Mouse (Mus musculus): ENCODE measurements around the gene Atp5e.

Gene Atp5e

DNA sequence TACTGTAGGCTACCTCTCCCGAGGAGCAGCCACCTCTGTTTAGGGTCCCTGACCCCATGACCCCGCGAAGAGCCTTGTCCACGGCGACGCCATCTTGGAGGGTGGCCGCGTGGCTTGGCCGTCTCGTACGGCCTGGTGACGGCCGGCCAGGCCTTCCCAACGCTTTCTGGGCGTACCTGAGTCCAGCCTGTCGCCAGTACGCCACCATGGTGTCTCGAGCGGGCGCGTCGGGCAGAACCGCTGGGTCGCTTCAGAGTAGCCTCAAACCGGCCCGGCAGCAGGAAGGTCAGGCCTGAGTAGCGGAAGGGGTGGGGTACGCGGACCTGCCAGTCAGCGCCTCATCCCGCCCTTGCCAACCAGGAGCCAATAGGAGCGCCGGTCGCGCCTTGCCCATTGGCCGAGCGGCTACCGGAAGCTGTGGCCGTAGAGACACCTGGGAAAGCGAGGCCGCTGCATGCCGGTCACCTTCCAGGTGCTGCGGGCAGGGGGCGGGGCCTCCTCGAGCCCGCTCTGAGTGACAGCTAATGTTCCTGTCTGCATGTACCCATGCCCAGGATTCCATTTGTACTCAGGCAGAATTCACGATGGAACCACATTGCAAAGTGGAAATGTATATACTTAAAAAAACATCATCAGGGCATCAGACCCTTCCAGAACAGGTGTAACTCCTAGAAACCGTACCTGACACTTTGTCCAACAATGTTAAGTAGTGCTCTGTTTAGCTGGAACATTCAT lies at the start of gene Atp5e:
Gene Atp5e, minus strand, starts transcription at position 317 of the 735 bp plus-strand sequence.
- peak; percentile 81 for DNase-seq (ENCODE audit: low read depth, low spot score)

DNA sequence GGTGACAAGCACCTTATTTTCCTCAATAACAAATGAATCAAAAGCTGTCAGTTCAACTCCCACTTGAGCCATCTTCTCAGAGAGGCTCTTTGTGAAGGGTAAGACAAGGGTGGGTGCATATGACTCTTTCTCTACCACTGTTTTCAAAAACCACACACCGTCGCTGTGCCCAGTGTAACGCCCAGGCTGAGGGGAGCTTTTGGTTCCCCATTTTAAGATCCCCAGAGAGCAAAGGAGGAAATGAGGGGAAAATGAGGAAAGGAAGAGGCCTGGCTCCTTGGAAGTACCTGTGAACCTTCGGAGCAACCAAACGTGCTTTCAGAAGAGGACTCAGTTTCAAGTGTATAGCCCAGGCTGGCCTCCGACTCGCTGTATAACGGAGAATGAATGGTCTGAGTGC lies 45.9 kb upstream of the Atp5e start:
- no peak for DNase-seq (ENCODE audit: low read depth, low spot score)

DNA sequence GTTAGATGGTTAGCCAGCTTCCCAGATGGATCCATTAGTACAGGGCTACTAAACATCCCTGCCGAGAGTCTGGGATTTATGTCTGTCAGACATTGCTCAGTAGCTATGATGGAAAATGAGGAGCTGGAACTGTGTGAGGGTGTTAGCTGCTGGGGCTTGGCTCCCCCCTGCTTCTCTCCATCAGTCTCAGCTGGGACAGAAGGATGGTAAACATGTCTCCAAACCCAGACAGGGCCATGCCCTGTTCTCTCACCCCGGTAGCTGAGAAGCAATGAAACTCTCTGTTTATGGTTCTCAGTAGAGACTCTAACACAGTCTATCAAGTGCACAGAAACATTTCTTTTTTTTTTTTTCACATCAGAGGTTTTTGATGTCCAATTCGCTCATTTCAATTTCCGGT lies 44.1 kb upstream of the Atp5e start:
- DNase-seq (ENCODE audit: low read depth, low spot score) = no peak

DNA sequence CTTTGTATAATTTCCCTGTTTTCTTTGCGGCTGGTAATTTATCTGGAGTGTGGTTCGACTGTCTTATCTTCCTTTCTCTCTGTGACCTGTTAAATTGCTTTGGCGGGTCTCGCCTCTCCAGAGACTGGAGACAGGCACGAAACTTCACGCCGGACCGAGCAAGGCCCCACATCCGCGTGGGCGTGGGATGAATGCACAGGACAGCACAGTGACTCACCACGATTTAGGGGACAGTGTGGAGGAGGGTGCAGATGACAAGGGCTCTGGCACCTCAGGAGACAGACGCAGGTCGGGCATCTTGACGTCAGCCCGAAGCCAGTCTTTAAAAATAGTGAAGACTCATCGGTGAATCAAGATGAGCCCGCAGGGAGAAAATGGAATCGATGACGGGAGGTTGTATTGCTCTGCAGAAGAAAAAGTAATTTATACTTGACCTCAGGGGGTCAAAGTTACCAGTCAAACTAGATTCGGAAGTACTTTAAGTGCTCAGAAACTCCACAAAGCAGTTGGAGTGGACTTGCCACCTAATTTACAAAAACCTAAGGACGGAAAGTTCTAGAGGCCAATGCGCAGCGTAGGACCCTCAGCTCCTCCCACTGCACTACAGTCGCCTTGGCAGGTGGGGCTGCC lies 39.0 kb upstream of the Atp5e start:
- DNase-seq (ENCODE audit: low read depth, low spot score) = no peak

DNA sequence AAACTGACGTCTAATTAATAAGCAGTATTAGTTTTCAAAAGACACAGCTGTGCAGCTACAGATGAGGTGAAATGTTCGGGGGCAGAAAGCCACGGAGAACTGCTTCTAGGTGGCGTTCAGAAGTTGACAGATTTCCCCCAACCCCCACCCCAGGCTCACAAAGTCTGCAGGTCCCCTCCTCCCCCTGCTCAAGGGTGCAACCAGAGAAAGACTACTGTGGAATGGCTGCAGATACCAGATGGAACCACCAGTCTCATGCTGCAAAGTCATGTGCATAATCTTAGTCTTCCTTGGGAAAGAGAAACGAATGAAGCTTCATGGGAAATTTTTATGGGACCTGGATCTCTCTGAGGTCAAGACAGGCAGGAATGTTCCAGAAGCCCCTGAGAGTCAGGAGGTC lies 38.4 kb upstream of the Atp5e start:
- no peak for DNase-seq (ENCODE audit: low read depth, low spot score)

DNA sequence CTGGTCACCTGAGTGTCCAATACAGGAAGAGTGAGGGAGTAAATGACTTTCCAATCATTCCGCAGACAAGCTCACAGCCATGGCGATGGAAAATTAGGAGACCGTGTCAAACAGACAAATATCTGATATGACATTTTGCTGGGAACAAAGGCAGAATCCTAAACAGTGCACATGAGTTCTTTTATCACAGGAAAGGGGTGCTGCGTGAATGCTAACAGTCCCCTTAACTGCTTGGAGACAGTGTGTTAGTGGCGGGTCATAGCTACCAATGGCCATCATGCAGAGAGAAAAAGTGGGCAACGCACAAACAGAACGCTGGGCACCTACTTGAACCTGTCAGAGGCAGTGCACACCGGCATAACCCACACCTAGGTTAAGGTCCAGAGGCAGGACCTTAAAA lies 37.6 kb upstream of the Atp5e start:
- DNase-seq (ENCODE audit: low read depth, low spot score) = no peak

DNA sequence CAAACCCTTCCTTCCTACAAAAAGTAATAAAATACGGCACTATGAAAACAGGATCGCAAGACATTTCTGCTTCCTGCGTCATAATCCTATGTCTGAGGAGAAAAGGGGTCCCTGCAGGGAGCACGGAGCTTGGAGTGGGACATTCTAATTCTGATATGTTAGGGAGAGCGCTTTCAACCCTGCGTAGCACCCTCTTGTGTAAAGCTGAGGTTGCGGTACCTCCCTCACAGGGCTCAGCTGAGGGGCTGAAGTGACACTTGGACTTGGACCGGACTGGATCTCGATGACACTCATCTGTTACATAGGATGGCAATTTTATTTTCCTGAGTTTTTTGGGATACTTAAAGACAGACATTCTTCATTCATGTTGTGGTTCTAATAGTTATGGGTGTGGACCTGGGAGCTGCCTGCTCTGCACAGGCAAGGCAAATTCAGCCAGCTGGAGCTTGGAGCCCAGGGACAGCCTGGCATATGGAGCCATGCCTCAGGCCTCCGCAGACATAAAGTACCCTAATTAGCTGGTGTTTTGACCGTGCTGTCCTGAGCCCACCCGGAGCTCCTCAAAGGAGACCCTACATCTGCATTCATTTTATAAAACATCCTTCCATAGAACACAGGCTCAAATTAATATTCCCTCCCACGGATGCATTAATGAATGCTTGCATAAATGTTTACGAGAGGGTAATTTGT lies 37.1 kb upstream of the Atp5e start:
- no peak for DNase-seq (ENCODE audit: low read depth, low spot score)

DNA sequence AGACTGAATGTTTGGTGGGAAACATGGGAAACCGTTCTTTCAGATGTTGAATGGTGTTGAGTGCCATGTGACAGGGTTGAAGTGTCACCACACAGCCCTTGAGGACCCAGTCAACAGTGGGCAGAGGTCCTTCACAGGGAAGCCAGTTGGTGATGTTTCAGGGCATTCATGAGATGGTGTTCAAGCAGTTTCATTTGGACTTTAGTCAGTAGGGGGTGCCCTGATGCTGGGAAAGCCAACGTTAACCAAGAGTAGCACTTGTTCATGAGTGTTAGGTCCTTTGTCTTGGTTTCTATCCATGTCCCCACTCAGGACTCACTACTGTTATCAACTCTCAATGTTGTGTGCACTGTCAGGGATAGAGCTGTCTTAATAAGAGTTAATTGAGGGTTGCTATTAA lies 29.0 kb upstream of the Atp5e start:
- DNase-seq (ENCODE audit: low read depth, low spot score) = no peak

DNA sequence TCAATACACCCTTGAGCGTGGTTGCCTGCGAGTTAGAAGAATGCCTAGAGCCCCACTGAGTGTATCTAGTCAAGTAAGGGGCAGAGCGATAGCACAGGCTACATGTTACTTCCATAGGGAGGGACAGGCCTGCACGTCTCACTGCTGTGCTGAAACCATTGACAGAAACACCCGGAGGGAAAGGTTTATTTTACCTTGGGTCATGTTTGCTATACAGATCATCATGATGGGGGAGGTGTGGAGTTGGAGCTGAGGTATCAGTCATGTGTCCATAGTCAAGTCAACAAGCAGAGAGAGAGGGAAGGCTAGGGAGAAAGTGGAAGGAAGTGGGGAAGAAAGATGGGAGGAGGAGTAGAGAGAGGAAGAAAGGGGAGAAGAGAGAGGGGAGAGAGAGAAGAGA lies 23.1 kb upstream of the Atp5e start:
- no peak for DNase-seq (ENCODE audit: low read depth, low spot score)

DNA sequence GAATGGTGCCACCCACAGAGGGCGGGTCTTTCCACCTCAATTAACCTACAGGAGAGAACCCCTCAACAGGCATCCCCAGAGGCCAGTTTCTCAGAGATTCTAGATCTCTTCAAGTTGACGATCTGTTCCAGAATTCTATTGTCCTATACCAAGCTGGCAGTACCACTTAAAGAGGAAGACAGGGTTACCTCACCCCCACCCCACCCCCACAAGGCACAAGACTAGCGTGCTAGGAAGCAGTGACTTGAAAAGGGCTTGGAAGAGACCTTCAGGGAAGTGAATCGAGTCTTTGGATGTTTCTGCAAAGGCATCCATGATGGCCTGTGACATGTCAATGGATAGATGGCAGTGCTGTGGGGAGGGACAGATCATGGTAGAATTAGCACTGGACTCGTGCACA lies 14.8 kb upstream of the Atp5e start:
- no peak for DNase-seq (ENCODE audit: low read depth, low spot score)

DNA sequence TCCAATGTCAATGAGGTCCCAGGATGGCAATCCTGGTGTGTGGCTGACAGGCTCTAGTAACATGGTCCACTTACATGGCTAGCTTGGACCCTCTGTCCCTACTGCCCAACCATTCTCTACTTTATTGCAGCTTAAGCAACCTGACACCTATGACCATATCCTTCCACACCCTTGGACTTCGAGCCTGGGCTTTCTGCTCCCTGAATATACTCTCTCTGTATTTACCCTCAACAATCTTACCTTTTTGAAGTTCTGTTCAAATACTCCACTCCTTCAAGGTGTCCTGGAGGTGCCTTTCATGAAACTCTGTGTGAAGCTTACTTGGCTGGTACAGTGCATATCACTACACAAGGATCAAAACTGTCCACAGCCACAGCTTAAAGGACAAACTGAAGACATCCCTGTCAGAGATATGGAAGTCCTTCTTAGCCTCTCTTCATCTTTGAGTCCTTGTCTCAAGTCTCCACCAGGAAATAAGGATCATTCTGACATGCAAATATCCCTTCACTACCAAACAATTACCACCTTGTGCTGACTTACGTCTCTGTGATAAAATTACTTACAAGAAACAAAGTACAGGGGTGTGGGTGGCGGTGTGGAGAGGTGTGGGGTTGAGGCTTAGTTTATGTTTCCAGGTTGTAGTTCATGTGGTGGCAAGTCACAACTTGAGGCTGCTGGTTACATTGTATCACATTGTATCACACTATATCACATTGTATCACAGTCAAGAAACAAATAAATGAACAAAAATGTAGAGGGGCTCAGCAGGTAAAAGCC lies 13.8 kb upstream of the Atp5e start:
- DNase-seq (ENCODE audit: low read depth, low spot score) = no peak

DNA sequence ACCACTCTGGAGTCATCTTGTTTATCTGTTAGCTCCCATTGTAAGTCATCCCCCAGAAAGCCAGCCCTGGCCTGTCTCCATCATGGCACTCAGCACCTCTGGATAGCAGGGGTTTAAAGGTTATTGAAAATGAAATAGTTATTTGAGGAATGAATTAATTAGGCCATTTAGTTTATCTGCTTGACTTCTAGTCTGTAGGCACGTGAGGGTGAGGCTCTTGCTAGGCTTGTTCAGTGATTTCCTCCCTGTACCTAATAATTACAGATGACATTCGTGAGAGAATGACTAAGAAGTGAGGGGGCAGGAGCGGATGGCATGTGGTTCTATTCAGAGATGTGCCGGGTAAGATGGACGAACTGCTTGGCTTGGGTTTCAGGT lies 9.6 kb upstream of the Atp5e start:
- no peak for DNase-seq (ENCODE audit: low read depth, low spot score)

DNA sequence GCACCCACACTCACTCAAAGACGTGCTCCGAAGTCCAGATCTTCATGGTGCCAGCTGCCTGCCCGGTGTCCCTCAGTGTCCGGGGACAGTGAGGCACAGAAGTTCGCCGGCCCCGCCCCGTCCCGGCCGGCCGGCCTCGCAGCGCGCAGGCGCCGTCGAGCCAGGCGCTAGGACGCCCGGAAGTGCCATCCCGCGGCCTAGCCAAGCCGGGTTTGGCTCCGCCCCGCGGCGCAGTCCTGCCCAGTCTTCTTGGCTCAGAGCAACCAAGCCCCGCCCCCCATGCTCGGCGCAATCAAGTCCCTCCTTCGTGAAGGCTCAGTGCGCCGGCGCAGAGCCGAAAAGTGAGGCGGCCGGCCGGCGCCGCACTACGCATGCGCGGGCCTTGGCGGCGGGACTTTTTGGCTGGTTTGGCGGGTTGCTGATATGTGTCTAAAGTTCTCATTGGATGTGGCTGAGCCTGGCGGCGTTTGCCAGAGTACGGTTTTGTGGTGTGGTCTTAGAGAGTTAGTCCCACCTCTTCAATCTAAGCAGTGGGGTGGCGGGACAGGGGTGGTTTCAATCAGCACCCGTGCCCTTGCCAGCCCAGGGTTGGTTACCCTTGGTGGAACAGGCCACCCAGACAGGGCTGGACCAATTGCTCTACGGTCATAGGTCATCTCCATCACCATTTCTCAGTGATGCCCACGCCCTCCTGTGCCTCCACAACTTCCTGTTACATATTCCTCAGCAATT lies 9.1 kb upstream of the Atp5e start, which contains the start of gene Prelid3b:
Gene Prelid3b, minus strand, starts transcription at position 264 of the 732 bp plus-strand sequence.
- DNase-seq (ENCODE audit: low read depth, low spot score) = peak; percentile 100

DNA sequence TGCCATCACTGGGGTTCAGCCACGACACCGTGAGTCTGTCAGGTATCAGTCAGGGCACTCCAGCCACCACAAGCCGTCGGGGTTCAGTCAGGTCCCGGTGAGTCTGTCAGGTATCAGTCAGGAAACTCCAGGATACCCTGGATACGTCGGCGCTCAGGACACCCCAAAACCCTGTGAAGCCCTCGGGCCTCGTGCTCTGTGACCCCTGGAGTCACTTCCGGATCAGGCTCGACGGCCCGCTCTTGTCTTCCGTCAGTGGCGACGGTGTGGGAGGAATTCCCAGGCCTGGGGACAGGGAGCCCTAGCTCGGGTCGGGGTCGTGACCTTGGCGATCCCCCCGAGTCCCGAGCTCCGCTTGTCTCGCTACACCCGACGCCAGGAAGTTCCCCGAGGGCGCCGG lies 8.5 kb upstream of the Atp5e start:
- no peak for DNase-seq (ENCODE audit: low read depth, low spot score)

DNA sequence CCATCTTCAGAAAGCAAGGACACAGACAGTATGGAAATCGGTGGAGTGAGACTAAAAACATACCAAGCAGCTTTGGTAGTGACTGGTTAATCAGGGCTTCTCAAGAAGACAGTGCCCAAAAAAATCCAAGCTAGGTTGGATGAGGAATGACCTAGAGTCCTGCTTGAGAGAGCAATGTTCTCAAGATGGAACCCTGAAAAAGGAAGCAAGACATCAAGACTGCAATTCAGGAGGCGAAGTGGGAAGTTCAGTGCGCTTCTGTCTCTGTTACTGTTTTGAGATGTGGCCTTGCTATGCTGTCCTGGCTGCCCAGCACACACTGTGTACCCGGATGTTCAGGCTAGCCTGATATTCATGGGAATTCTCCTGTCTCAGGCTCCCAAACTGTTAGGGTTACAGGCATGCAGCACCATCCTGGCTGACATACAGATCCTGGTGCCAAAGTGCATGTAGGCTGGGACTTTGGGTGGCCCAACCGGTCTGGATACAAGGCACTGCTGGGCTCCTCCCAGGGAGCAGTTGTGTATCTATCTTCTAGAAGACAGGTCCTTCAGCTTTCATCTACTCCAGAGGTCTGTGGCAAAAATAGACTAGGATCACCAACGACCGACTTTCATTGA lies 7.0 kb upstream of the Atp5e start:
- DNase-seq (ENCODE audit: low read depth, low spot score) = no peak

DNA sequence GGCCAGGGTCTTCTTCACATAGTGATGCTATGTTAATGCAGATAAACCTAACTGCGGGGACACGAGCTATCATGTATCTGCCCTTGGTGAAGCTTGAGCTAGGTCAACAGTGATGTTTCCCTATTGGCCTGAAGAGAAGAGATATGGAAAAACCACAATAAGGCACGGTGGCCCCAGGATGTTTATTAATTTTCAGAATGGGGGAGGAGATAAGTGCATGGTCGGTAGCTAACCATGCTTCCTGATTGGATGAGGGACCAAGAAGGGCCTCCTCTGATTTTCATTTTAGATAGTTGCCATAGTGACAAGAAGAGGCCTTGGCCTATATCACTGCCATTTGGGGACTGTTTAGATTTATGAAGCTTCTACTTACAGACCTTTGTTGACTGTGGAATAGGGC lies 6.4 kb upstream of the Atp5e start:
- DNase-seq (ENCODE audit: low read depth, low spot score) = no peak

DNA sequence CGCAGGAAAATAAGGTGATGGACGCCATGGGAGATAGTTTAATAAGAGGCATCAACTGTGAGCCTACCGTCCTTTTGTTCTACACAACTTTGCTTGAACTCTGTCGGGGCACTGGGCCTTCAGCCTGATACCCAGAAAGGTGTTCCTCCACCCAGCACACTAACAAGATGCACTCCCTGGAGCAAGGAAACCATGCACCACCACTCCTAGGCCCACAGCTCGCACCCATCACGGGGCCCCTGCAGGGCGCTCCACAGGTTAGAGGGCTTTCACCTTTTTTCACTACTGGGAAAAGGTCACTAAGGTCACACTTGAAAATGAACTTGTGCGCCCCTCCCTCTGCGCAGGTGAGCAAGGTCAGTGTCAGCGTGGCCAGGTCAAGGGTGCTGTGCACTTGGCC lies 535 bp downstream of the Atp5e start:
- DNase-seq (ENCODE audit: low read depth, low spot score) = no peak

DNA sequence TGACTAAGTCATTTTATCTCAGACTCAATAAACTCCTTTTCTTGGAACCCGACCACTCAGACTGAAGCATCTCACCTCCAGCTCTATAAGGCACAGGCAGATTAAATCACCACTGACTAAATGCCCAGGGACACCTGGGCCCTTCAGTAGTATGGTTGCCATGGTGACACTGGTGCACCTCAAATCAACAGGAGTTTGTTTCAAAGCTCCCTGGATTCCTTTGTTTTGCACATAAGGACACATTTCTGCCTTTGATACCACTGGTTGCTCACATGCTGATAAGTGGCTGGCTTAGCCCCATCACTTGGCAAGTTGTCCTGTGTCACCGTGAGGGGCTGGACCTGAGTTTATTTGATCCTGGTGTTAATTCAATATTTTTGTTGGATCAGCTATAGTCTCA lies 4.5 kb downstream of the Atp5e start:
- no peak for DNase-seq (ENCODE audit: low read depth, low spot score)

DNA sequence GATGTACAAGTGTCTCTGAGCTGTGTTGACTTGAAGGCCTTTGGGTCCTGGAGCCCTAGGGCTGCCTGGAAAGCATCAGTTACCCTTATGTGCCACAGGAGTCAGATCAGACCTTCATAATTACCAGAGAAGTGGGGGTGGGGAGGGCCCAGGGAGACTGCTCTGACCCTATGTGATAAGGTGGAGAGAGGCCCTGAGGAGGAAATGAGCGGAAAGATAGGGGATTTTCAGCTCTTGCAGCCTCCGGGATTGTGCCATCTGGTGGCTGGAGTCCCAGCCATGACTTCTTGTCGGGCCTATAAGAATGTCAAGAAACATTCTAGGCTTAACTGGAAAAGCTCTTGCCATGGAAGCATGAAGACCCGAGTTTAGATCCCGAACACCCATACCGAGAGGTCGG lies 10.2 kb downstream of the Atp5e start:
- DNase-seq (ENCODE audit: low read depth, low spot score) = no peak

DNA sequence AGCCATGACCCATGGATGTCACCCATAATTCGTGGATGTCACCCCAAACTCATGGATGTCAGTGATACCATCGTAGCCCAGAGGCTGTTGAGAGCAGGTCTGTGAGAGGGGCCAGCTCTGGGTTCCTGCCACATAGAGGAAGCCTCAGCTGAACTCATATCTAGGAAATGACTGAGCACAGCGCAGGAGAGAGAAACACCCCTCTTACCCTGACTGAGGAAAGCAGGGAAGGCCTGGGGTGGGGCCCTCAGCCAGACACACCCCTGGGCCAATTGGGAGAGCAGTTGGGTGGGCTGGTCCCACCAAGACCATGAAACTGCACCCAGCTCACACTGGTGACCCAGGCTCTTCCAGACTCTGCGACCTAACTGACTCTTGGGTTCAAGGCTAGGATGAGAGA lies 13.6 kb downstream of the Atp5e start, which contains the start of gene Tubb1:
Gene Tubb1, plus strand, starts transcription at position 343 of the 400 bp plus-strand sequence.
- no peak for DNase-seq (ENCODE audit: low read depth, low spot score)

DNA sequence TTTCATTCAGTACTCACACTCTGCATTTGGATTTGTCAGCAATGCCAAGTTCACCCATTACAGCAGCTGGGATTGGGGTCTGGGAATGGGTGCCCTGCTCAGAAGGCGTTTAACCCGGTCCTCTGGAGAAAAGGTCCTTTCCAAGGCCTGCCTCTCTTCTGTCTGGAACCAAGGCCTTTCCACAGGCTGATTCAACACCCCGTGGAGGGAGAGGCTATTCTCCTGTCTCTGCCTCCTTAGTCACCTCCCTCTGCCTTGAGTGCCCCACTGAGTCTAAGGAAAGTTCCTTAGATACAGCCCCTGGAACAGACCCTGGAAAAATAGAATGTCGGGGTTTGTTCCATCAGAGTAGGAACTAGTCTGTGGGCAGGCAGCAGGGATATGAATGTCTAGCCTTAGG lies 15.5 kb downstream of the Atp5e start:
- no peak for DNase-seq (ENCODE audit: low read depth, low spot score)

Measured in embryo, embryonic 11.5 days (tissue).